Mouse (Mus musculus) megakaryocyte, embryonic 14.5 days (primary cell): ENCODE results near the gene Arid5b.

ENCODE experiments used
- FLI1 ChIP-seq: IDR thresholded peaks from 2 replicates; pipeline ENCODE4 v1.6.1; 2012; ENCODE audit warnings: low read length, inconsistent platforms, mixed read lengths
- GATA1 ChIP-seq: IDR thresholded peaks from 3 replicates; pipeline ENCODE4 v1.6.1; 2012; ENCODE audit warnings: mixed read lengths, low read length, inconsistent platforms, borderline replicate concordance

DNA sequence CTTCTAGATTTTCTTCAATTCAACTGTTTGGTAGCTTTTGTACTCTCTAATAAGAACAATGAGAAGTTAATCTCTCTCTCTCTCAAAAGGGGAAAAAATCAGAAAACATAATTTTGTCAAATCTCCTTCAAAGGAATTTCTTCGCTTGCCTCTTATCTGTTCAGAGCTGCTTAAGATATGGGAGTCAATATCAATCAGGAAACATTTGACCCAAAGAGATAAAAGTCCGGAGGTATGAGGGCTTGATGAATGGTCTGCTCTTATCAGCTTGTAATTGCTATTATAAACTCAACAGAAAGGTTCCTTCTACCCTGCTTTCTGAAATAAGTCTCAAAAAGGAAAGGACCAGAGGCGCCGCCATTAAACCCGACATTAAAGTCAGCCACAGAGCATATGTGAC is 120.0 kb downstream of the Arid5b start:
- TF ChIP-seq GATA1, result no peak
- TF ChIP-seq FLI1, result no peak
